Mouse (Mus musculus) C2C12 (cell line): Measurements from ENCODE around the gene Ccpg1. TPM values are rescaled to one million over a fixed set of nuclear protein-coding genes. Genes with fewer than 3 reads are reported as not detected.
A peak's percentile ranks its signal among the peaks of the same experiment; 100 is the strongest.

Experiments
- H3K27me3 ChIP-seq: one replicate; pipeline ENCODE4 v1.6.1; 2011; ENCODE audit not compliant: control insufficient read depth, insufficient read depth, insufficient read length
- H3K36me3 ChIP-seq: one replicate; pipeline ENCODE4 v1.6.1; 2011; ENCODE audit not compliant: control insufficient read depth, insufficient read depth
- H3K4me3 ChIP-seq: one replicate; pipeline ENCODE4 v1.5.1; 2011; ENCODE audit warnings: mild to moderate bottlenecking, control low read depth; ENCODE audit not compliant: poor library complexity, insufficient read depth, severe bottlenecking
- H3K79me2 ChIP-seq: one replicate; pipeline ENCODE4 v1.6.1; 2011; ENCODE audit not compliant: control insufficient read depth, insufficient read depth
- H3K79me3 ChIP-seq: one replicate; pipeline ENCODE4 v1.6.1; 2011; ENCODE audit warnings: low read depth, control low read depth
- H3ac ChIP-seq: one replicate; pipeline ENCODE3; 2011; ENCODE audit warnings: low read depth; ENCODE audit not compliant: control insufficient read depth, insufficient read length
- CEBPB ChIP-seq: IDR thresholded peaks from one replicate; pipeline ENCODE4 v1.6.1; 2011; ENCODE audit warnings: low read depth, mild to moderate bottlenecking, control low read depth, moderate library complexity
- CTCF ChIP-seq: IDR thresholded peaks from one replicate; pipeline ENCODE4 v1.5.1; 2011; ENCODE audit not compliant: control insufficient read depth, insufficient read depth, insufficient read length
- FOSL1 ChIP-seq: IDR thresholded peaks from one replicate; pipeline ENCODE4 v1.8.0; 2011; ENCODE audit warnings: mild to moderate bottlenecking, low read length; ENCODE audit not compliant: poor library complexity, insufficient read depth, severe bottlenecking
- MAX ChIP-seq: IDR thresholded peaks from one replicate; pipeline ENCODE4 v1.6.1; 2011; ENCODE audit warnings: mild to moderate bottlenecking, control low read depth
- MYOD1 ChIP-seq: IDR thresholded peaks from one replicate; pipeline ENCODE4 v1.6.1; 2011; ENCODE audit warnings: low read depth; ENCODE audit not compliant: control insufficient read depth, insufficient read length
- MYOG ChIP-seq: IDR thresholded peaks from one replicate; pipeline ENCODE4 v1.6.1; 2011; ENCODE audit not compliant: control insufficient read depth, insufficient read length; ENCODE audit errors: extremely low read depth
- USF1 ChIP-seq: IDR thresholded peaks from one replicate; pipeline ENCODE4 v1.6.1; 2011; ENCODE audit warnings: low read depth, mild to moderate bottlenecking, control low read depth, moderate library complexity
- polyA plus RNA-seq: library from polyadenylated mRNA; unstranded; fragments of >200 nt; fragmentation: generic; extraction: Trizol; gene quantifications from one replicate; pipeline ENCODE4 v1.2.1, GENCODE M21; 2012; ENCODE audit warnings: missing spikeins

Gene Ccpg1
- polyA plus RNA-seq, 1 experiment, result 3.5 TPM

DNA sequence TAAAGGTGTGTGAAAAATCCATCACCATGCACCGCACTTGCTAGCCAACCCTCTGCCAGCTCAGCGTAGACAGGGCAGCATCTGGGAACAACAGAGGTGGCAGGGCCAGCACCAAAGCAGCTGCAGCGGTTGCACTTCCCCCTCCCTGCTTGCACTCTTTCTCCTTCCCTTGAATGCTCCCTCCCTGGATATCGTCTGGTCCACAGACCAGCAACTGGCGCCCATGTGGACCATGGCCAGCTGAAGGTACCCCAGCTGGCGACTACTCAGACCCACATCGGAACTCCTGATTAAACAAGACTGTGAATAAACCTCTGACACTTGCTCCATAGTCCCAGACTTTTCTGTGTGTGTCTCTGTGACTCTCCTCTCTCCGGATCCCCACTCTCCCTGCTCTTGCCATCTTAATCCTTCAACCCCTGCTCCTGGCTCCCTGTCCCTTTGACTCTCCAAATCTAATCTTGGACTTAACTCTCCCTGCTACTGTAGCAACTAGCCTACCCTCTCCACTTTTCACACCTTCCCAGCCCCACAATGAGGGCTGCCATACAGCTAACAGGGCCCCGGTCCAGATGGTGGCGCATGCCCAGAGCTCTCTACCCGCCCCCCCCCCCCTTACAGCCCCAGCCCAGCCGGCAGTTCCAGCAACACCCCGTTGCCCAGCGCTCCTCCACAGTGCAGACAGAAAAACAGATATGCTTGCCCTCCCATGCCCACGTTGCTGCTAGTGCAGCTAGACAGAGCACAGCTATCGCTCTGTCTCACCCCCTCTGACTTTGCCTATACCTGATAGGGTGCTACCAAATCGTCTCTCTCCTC lies 40.8 kb downstream of the Ccpg1 start:
- no peak overlapping the region for H3K4me3 ChIP-seq
- H3K27me3 ChIP-seq, result no peaks in the 10 kb centered on the region
- TF ChIP-seq MYOD1 (no peak), CTCF (no peak), MYOG (no peak), USF1 (no peak)
- H3K36me3 ChIP-seq, result peaks cover 5% of the 10 kb centered on the region
- no peak overlapping the region for H3ac ChIP-seq
- H3K79me2 ChIP-seq, result no peaks in the 10 kb centered on the region
- H3K79me3 ChIP-seq, result no peaks in the 10 kb centered on the region

DNA sequence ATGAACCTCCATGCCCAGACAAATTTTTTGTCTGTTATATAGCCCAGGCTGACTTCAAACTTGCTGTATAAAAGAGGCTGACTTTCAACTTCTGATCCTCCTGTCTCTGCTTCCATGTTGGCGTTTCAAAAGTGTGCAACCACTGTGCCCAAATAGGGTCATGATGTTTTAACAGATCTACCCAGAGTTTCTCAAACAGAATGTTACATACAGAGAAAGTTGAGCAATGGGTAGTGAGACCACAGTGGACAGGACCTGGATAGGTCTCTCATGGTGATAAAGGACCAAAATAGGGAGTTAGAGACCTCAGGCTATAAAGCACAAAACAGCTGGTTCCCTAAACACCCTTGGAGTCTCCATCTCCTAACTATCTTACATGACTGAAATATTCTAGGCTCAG lies 45.2 kb downstream of the Ccpg1 start:
- TF ChIP-seq FOSL1 (no peak), MAX (no peak), CEBPB (no peak)
- Histone ChIP-seq H3K79me2 (no peaks in the 10 kb centered on the region), H3K79me3 (no peaks in the 10 kb centered on the region), H3K27me3 (no peaks in the 10 kb centered on the region), H3K36me3 (peaks cover 5% of the 10 kb centered on the region), H3K4me3 (no peak overlapping the region), H3ac (no peak overlapping the region)

GRCm38 (mm10) chr9:73031421-73031820 lies 46.2 kb downstream of the Ccpg1 start:
- Histone ChIP-seq H3K4me3 (no peak overlapping the region), H3K79me3 (no peaks in the 10 kb centered on the region), H3K36me3 (peaks cover 5% of the 10 kb centered on the region), H3K79me2 (no peaks in the 10 kb centered on the region), H3K27me3 (no peaks in the 10 kb centered on the region), H3ac (no peak overlapping the region)
- no peak for TF ChIP-seq MAX
- no peak for TF ChIP-seq CEBPB
- no peak for TF ChIP-seq MYOG
- TF ChIP-seq MYOD1, result no peak
- TF ChIP-seq FOSL1, result no peak
- TF ChIP-seq USF1, result no peak
- TF ChIP-seq CTCF, result no peak

- Histone ChIP-seq H3ac (no peak overlapping the region), H3K27me3 (no peaks in the 10 kb centered on the region), H3K4me3 (no peak overlapping the region), H3K36me3 (peaks cover 5% of the 10 kb centered on the region), H3K79me2 (no peaks in the 10 kb centered on the region), H3K79me3 (no peaks in the 10 kb centered on the region)
- TF ChIP-seq CTCF (no peak), CEBPB (no peak), MYOG (no peak), USF1 (no peak), FOSL1 (no peak), MYOD1 (no peak), MAX (no peak)
Observed at GRCm38 (mm10) chr9:73033406-73033805, 48.2 kb downstream of the Ccpg1 start.

- Histone ChIP-seq H3ac (peak overlapping the region; percentile 94), H3K4me3 (peak overlapping the region; percentile 72), H3K79me3 (peaks cover 6% of the 10 kb centered on the region), H3K27me3 (no peaks in the 10 kb centered on the region), H3K36me3 (no peaks in the 10 kb centered on the region), H3K79me2 (peaks cover 14% of the 10 kb centered on the region)
- TF ChIP-seq MAX (peak; percentile 49), CTCF (no peak)
Observed at GRCm38 (mm10) chr9:73039222-73039945, 54.2 kb downstream of the Ccpg1 start.

DNA sequence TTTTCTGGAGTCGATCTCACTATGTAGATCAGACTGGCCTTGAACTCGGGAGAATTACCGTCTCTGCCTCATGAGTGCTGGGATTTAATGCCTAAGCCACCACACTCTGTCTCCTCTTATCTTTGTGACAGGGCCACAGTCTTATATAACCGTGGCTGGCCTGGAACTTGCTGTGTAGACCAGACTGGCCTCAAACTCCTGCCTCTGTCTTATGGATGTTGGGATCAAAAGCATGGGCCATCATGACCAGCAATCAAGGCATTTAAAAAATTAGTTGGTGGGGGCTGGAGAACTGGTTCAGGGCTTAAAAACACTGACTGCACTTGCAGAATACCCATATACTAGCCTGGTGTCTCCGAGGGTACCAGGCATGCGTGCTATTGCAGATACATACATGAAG lies 54.9 kb downstream of the Ccpg1 start, which contains the start of gene Pigb:
Pigb (minus strand) TSS at position 299 of the 400 bp plus-strand sequence.
- TF ChIP-seq USF1 (no peak), CTCF (no peak), MAX (no peak), FOSL1 (no peak), CEBPB (no peak), MYOG (no peak), MYOD1 (no peak)
- H3ac ChIP-seq, result peak within 1 kb of the TSS; percentile 94
- H3K79me3 ChIP-seq, result peaks cover 6% of the 10 kb centered on the region
- H3K27me3 ChIP-seq, result peaks cover 6% of the 10 kb centered on the region
- peak within 1 kb of the TSS; percentile 72 for H3K4me3 ChIP-seq
- no peaks in the 10 kb centered on the region for H3K36me3 ChIP-seq
- peaks cover 14% of the 10 kb centered on the region for H3K79me2 ChIP-seq
